Mouse (Mus musculus) thymus, postnatal 4 days (tissue): ENCODE measurements around the gene Add1.
A peak's percentile ranks its signal among the peaks of the same experiment; 100 is the strongest.
"Not testable (repeated sequence)": the region's sequence is repeated elsewhere in the genome, so short reads cannot be mapped to it uniquely, and the experiment has no call there.

Experiments used
- DNase-seq: peaks from one replicate; pipeline ENCODE4 v3.0.0; 2021

Add1 gene

GRCm38 (mm10) chr5:34551821-34552220 is 21.6 kb upstream of the Add1 start:
- DNase-seq = no peak

- no peak for DNase-seq
Observed at GRCm38 (mm10) chr5:34563854-34564253, 9.6 kb upstream of the Add1 start.

- no peak for DNase-seq
Observed at GRCm38 (mm10) chr5:34564291-34564690, 9.2 kb upstream of the Add1 start.

GRCm38 (mm10) chr5:34565545-34566283 is 7.8 kb upstream of the Add1 start:
- DNase-seq = no peak

GRCm38 (mm10) chr5:34571551-34571950 is 1.9 kb upstream of the Add1 start:
- DNase-seq = no peak

GRCm38 (mm10) chr5:34572568-34572967 is 896 bp upstream of the Add1 start:
- DNase-seq = not testable (repeated sequence)

- DNase-seq = no peak
Observed at GRCm38 (mm10) chr5:34574721-34575120, 1.3 kb downstream of the Add1 start.

- DNase-seq = no peak
Observed at GRCm38 (mm10) chr5:34576286-34576685, 2.8 kb downstream of the Add1 start.

- DNase-seq = no peak
Observed at GRCm38 (mm10) chr5:34578038-34578655, 4.7 kb downstream of the Add1 start.

GRCm38 (mm10) chr5:34579377-34579776 is 5.9 kb downstream of the Add1 start:
- DNase-seq = no peak

GRCm38 (mm10) chr5:34581671-34582313 is 8.3 kb downstream of the Add1 start:
- not testable (repeated sequence) for DNase-seq

- no peak for DNase-seq
Observed at GRCm38 (mm10) chr5:34582314-34582675, 8.8 kb downstream of the Add1 start.

- DNase-seq = no peak
Observed at GRCm38 (mm10) chr5:34585216-34585615, 11.8 kb downstream of the Add1 start.

- no peak for DNase-seq
Observed at GRCm38 (mm10) chr5:34587881-34588280, 14.4 kb downstream of the Add1 start.

GRCm38 (mm10) chr5:34590059-34590458 is 16.6 kb downstream of the Add1 start:
- no peak for DNase-seq

GRCm38 (mm10) chr5:34590702-34591101 is 17.2 kb downstream of the Add1 start:
- DNase-seq = no peak

GRCm38 (mm10) chr5:34591388-34592004 is 18.0 kb downstream of the Add1 start:
- peak; percentile 22 for DNase-seq

- DNase-seq = peak; percentile 4
Observed at GRCm38 (mm10) chr5:34592224-34592623, 18.8 kb downstream of the Add1 start.

- peak; percentile 10 for DNase-seq
Observed at GRCm38 (mm10) chr5:34592666-34593065, 19.2 kb downstream of the Add1 start.

GRCm38 (mm10) chr5:34593202-34593727 is 19.8 kb downstream of the Add1 start:
- peak; percentile 0 for DNase-seq

GRCm38 (mm10) chr5:34604576-34604975 is 31.1 kb downstream of the Add1 start:
- DNase-seq = no peak

- no peak for DNase-seq
Observed at GRCm38 (mm10) chr5:34607100-34607880, 33.8 kb downstream of the Add1 start.

- DNase-seq = no peak
Observed at GRCm38 (mm10) chr5:34608226-34608625, 34.8 kb downstream of the Add1 start.
